Mouse (Mus musculus): ENCODE results near the gene Tifab.

- no peak for TF ChIP-seq CTCF (IDR thresholded peaks at IDR 0.05; ENCODE audit: control insufficient read depth, insufficient read depth, insufficient replicate concordance, low read depth, low read length)
- no peak for TF ChIP-seq POLR2A (IDR thresholded peaks at IDR 0.05; ENCODE audit: control insufficient read depth, low read depth, low read length)
Observed at GRCm38 (mm10) chr13:56159614-56160363, 18.9 kb downstream of the Tifab start.
